Mouse (Mus musculus) forebrain, embryonic 10.5 days (tissue): ENCODE data around the gene Zfp74. TPM values are rescaled to one million over a fixed set of nuclear protein-coding genes. Genes with fewer than 3 reads are reported as not detected.

Experiments used
- DNase-seq: peaks from one replicate; pipeline ENCODE4 v3.0.0-alpha.2; 2017; ENCODE audit warnings: low spot score; ENCODE audit errors: extremely low spot score
- H3K27ac ChIP-seq: fragments of 300-500 bp; sonication (generic); 2 replicates; pipeline ENCODE4 v1.5.1; 2016; ENCODE audit warnings: mild to moderate bottlenecking
- H3K27me3 ChIP-seq: fragments of 300-500 bp; sonication (generic); 2 replicates; pipeline ENCODE4 v1.6.1; 2016; ENCODE audit warnings: mild to moderate bottlenecking; ENCODE audit not compliant: poor library complexity, severe bottlenecking
- H3K36me3 ChIP-seq: fragments of 300-500 bp; sonication (generic); replicated peaks from 2 replicates; pipeline ENCODE4 v1.6.1; 2016; ENCODE audit warnings: mild to moderate bottlenecking, moderate library complexity
- H3K4me1 ChIP-seq: fragments of 300-500 bp; sonication (generic); 2 replicates; pipeline ENCODE4 v1.6.1; 2016
- H3K4me3 ChIP-seq: fragments of 300-500 bp; sonication (generic); 2 replicates; pipeline ENCODE4 v1.5.1; 2016; ENCODE audit warnings: mild to moderate bottlenecking, moderate library complexity
- H3K9me3 ChIP-seq: fragments of 300-500 bp; sonication (generic); 2 replicates; pipeline ENCODE4 v1.6.1; 2016; ENCODE audit warnings: mild to moderate bottlenecking, moderate library complexity
- WGBS: fragments of 180-500 bp; shearing (Covaris S2); methylation state at CpG from one replicate; pipeline ENCODE4 v1.1.7; 2016; 5-methylcytosine and 5-hydroxymethylcytosine counted together
- microRNA-seq: library from miRNA; unstranded; fragments of <30 nt; microRNA quantifications from one replicate; pipeline ENCODE4, GENCODE M21; 2017
- polyA plus RNA-seq: library from polyadenylated mRNA; unstranded; fragments of >200 nt; fragmentation: Nextera tagmentation; extraction: Ambion mirVana; gene quantifications from 2 replicates; pipeline ENCODE4 v1.2.1, GENCODE M21; 2016

The Zfp74 gene
- polyA plus RNA-seq, 1 experiment from 2014 or later = 13.8 TPM

DNA sequence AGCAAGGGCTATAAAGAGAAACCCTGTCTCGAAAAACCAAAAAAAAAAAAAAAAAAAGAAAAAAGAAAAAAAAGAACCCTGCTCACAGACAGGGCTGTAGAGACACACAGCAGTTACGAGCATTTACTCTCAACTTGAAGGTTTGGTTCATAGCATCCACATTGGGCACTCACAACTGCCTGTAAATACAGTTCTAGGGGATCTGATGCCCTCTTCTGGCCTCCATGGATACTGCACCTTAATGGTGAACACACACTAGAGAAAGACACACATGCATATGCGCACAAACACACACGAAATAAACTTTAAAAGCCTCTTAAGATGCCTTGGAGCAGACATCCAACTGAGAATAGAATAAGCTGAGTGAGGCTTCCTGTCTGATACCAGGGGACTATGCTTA lies 55.5 kb downstream of the Zfp74 start:
- DNase-seq = no peak
- Histone ChIP-seq H3K9me3 (peaks cover 42% of the 10 kb centered on the region), H3K36me3 (peaks cover 95% of the 10 kb centered on the region), H3K27me3 (no peaks in the 10 kb centered on the region), H3K4me1 (no peaks in the 10 kb centered on the region), H3K4me3 (no peak overlapping the region), H3K27ac (no peak overlapping the region)
- WGBS = 94% methylated on average over 4 of the region's 4 CpGs

DNA sequence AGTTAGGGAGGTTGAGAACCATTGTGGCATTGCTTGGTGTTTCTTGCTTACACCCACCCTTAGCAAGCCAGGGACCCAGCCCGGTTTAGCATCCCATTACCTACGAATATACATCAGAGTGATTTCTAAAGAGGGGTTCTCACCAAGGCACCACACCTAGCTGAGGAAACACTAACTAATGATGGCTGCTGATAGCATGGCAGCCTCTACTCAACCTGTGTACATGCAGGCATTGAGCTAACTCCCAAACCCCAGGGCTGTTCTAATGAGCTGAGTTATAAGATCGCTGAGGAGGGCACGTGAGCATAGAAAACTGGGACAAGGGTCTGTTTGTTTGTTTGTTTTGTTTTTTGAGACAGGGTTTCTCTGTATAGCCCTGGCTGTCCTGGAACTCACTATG lies 61.1 kb downstream of the Zfp74 start:
- 96% methylated on average over 4 of the region's 4 CpGs for WGBS
- Histone ChIP-seq H3K9me3 (peaks cover 69% of the 10 kb centered on the region), H3K27ac (no peak overlapping the region), H3K27me3 (no peaks in the 10 kb centered on the region), H3K4me3 (no peak overlapping the region), H3K36me3 (peaks cover 83% of the 10 kb centered on the region), H3K4me1 (no peaks in the 10 kb centered on the region)
- DNase-seq = no peak

DNA sequence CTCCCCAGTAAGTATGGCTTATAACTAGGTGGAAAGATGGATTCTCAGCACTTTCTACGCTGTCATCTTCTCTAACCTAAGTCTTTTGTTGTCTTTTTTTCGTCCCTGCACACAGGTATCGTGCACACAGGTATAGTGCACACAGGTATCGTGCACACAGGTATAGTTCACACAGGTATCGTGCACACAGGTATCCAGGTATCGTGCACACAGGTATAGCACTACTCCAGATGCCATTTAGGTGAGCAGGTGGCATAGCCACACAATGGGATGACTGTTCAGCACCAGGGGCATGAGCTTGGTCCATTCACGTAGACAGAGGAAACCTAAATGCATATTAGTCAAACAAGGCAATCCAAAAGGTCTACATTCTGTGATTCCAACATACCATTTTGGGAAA lies 63.4 kb downstream of the Zfp74 start:
- no peak overlapping the region for H3K27ac ChIP-seq
- no peaks in the 10 kb centered on the region for H3K27me3 ChIP-seq
- no peak for DNase-seq
- peaks cover 80% of the 10 kb centered on the region for H3K9me3 ChIP-seq
- no peak overlapping the region for H3K4me3 ChIP-seq
- 95% methylated on average over 7 of the region's 7 CpGs for WGBS
- H3K4me1 ChIP-seq = no peaks in the 10 kb centered on the region
- peaks cover 61% of the 10 kb centered on the region for H3K36me3 ChIP-seq

DNA sequence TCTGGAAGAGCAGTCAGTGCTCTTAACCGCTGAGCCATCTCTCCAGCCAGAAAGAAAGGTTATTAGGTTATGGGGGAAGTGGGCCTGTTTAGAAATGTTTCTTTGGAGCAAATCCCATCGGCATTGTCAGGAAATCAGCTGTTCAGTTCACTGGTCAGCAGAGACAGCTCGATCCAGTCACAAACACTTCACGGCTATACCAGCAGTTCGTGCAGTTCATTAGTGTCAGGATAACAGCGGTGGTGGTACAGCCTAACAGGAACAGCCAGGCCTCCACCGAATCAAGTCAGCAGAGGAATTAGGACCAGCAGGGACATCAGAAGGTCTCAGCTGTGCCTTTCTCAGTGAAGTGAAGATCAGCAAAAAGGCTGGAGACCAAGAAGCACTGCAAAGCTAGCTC lies 73.0 kb downstream of the Zfp74 start:
- Histone ChIP-seq H3K4me1 (no peaks in the 10 kb centered on the region), H3K27ac (no peak overlapping the region), H3K4me3 (no peak overlapping the region), H3K36me3 (peaks cover 20% of the 10 kb centered on the region), H3K9me3 (peaks cover 47% of the 10 kb centered on the region), H3K27me3 (no peaks in the 10 kb centered on the region)
- 93% methylated on average over 7 of the region's 7 CpGs for WGBS
- DNase-seq = no peak

Small RNA genes lying within 50 kb of the gene (microRNA-seq; reads per million reads assigned to microRNA genes)
- gene Mir7668 = 2.7 reads per million

Other genes starting within 250 kb of the Zfp74 start
- 0.14 TPM in 1 of 2 replicates, not detected in the other for gene Catsperg2, start 227.1 kb downstream of the Zfp74 start, polyA plus RNA-seq
- gene Zfp84, start 185.5 kb downstream of the Zfp74 start, polyA plus RNA-seq = 11.6 and 11.8 TPM in 2 replicates
- gene Zfp30, start 170.1 kb downstream of the Zfp74 start, polyA plus RNA-seq = 6.9 and 7.0 TPM in 2 replicates
- gene Zfp790, start 138.0 kb downstream of the Zfp74 start, polyA plus RNA-seq = 11.6 and 13.2 TPM in 2 replicates
- gene Zfp940, start 100.4 kb downstream of the Zfp74 start, polyA plus RNA-seq = 10.5 and 10.6 TPM in 2 replicates
- gene Zfp420, start 94.1 kb downstream of the Zfp74 start, polyA plus RNA-seq = 8.4 and 9.0 TPM in 2 replicates
- 9.8 and 10.0 TPM in 2 replicates for gene Zfp27, start 47.5 kb downstream of the Zfp74 start, polyA plus RNA-seq
- gene Zfp383, start 45.9 kb downstream of the Zfp74 start, polyA plus RNA-seq = 4.0 and 5.2 TPM in 2 replicates
- 22.7 and 25.0 TPM in 2 replicates for gene Zfp568, start 29.9 kb upstream of the Zfp74 start, polyA plus RNA-seq
- gene Zfp14, start 97.3 kb upstream of the Zfp74 start, polyA plus RNA-seq = 2.8 and 3.6 TPM in 2 replicates
- 5.9 and 6.4 TPM in 2 replicates for gene Zfp82, start 118.8 kb upstream of the Zfp74 start, polyA plus RNA-seq
- 2.2 and 2.8 TPM in 2 replicates for gene Gm26920, start 136.3 kb upstream of the Zfp74 start, polyA plus RNA-seq
- gene Zfp566, start 136.4 kb upstream of the Zfp74 start, polyA plus RNA-seq = 17.3 and 18.1 TPM in 2 replicates
- gene Zfp260, start 140.7 kb upstream of the Zfp74 start, polyA plus RNA-seq = 104 TPM in 2 replicates
- gene Zfp382, start 167.9 kb upstream of the Zfp74 start, polyA plus RNA-seq = 10.7 and 11.5 TPM in 2 replicates
- 20.3 and 21.1 TPM in 2 replicates for gene Zfp146, start 215.7 kb upstream of the Zfp74 start, polyA plus RNA-seq
- 4.0 and 4.5 TPM in 2 replicates for gene Cox7a1, start 230.1 kb upstream of the Zfp74 start, polyA plus RNA-seq
- 45.9 and 51.2 TPM in 2 replicates for gene Capns1, start 244.7 kb upstream of the Zfp74 start, polyA plus RNA-seq